Mouse (Mus musculus) cortical plate, adult 2 months (tissue): Measurements from ENCODE around the gene Hoxd4.

Experiments
- CTCF ChIP-seq: fragments of 200-500 bp; IDR thresholded peaks from 2 replicates; pipeline ENCODE4 v1.5.1; 2011; ENCODE audit warnings: mild to moderate bottlenecking, control low read depth, low read length; ENCODE audit not compliant: insufficient read depth; ENCODE audit errors: extremely low read depth
- POLR2A ChIP-seq: fragments of 200-500 bp; IDR thresholded peaks from 2 replicates; pipeline ENCODE4 v1.6.1; 2011; ENCODE audit warnings: mild to moderate bottlenecking, low read length, control low read depth; ENCODE audit not compliant: insufficient read depth; ENCODE audit errors: extremely low read depth

DNA sequence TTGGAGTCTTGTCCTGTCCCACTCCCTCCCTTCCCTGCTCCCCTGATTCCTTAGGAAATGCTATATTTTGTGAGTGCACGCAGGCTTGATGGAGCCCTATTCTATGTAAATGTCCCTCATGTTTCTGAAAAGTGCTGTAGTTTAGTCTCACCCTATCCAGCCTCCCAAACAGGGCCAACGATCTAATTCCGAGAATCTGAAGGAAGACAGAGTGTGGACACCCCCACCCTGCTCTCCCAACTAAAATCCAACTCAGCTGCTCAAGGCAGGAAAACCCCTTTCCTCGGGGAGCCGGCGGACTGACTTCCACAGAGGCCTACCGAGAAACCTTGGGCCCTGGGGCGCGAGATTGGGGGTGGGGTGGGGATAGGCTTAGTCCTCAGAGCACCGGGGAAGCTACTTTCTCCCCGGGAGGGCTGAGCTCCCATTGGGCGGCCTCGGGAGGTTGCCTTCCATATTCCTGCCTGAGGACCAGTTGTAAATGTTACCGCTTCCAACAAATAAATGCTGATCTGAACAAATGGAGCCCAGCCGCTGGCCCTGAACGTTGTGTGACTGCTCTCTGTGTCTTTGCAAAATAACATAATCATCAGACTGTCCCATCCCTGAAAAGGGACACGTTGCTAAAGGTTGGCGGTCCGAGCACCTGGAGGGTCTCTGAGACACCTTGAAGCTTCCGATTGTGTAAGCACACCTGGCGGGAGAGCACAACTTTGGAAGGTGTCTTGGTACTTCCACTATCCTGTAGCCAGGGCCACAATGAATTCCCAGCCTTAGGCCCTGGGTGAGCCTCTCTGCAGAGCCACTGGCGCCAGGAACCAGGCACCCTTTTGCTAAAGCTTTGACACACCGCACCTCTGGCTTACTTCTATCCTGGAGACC is 11.8 kb upstream of the Hoxd4 start:
- TF ChIP-seq CTCF (no peak), POLR2A (no peak)
